Mouse (Mus musculus) heart, postnatal 10 days (tissue): ENCODE results near the gene Wnt2b. TPM values are rescaled to one million over a fixed set of nuclear protein-coding genes. Genes with fewer than 3 reads are reported as not detected.

Source experiments
- DNase-seq, 2 experiments: peaks; one replicate each; pipeline ENCODE4 v3.0.0; 2021
- intact Hi-C: fragments of 180-260 bp; cut with DNase I; formaldehyde crosslinking; loops from one replicate; pipeline ENCODE4 v1.15.1; 2025
- total RNA-seq, 2 experiments: library from RNA; stranded (reverse); gene quantifications; 2 replicates each; pipeline ENCODE4 v1.2.3; 2021

The Wnt2b gene
- total RNA-seq, 2 experiments from 2014 or later = 0.84 to 2.1 TPM

DNA sequence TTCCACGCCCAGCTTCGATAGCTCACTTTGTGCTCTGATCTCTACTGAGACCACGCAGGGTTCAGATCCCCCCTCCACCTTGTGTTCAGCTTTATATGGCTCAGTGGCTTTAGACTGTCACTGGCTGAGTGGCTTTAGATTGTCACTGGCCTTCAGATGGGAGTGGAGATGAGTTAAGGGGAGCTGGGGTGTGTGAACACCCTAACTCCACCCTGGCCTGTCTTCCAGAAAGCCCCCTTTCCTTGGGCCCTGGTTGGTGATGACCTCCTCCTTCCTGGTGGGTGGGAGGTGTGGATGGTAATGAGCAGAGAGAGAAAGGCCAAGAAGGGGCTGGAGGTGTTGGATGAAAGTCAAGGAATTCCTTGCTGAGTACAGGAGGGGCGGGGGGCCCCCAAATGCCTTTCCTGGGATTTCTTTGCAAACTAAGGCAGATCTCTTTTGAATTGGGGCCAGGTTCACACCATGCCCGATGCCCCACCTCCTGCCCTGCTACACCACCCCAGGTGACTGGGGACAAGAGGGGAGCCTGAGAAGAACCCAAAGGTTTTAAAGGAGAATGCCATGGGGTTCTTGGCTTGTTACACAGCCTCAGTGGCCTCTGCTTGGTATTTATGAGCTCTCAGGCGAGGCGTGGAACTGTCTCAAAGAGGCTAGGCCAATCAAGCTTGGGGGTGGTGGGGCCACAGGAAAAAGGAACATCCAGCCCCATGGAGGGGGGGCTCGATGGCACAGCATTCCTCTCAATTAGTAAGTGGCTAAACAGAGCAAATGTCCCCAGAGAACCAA lies 3.5 kb upstream of the Wnt2b start:
- intact Hi-C loops = loop anchor here (5.0 kb wide), 3 partner anchors 93 to 253 kb away; partner anchors contain the start of gene Rhoc
- no peak for DNase-seq

GRCm38 (mm10) chr3:104963331-104964276 lies 1.9 kb upstream of the Wnt2b start:
- no peak for DNase-seq

GRCm38 (mm10) chr3:104962866-104963265 lies 1.1 kb upstream of the Wnt2b start:
- intact Hi-C loops = no loop called here
- no peak for DNase-seq

More at GRCm38 (mm10) chr3:104963331-104964276, 1.9 kb upstream of the Wnt2b start:
- intact Hi-C loops = no loop called here

DNA sequence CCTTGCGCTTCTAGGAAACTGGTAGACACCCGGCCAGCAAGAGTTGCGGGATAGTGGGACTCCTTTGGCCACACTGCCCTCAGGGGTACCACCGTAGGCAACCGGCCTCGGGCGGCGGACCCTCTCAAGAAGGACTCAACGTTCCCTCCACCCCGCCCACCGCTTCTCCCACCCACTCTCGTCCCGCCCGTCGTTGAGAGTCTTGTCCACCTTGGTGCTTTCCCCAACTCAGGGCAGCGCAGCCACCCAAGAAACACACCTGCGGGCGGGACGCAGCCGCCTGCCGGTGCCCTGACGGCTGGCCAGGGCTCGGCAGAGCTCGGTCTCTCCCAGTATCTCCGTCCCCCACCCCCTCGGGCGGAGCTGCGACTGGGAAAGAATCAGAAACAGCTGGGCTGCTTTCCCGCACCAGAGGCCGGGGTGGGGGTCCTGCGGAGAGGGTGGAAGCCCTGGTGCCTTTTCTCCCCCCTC lies 455 bp upstream of the Wnt2b start:
- intact Hi-C loops = no loop called here
- DNase-seq = peak; percentile 14 to 35

- intact Hi-C loops = no loop called here
- no peak for DNase-seq
These were observed 1.4 kb downstream of the Wnt2b start for GRCm38 (mm10) chr3:104960026-104961000.

GRCm38 (mm10) chr3:104956131-104956581 lies 5.6 kb downstream of the Wnt2b start:
- intact Hi-C loops = no loop called here
- DNase-seq = no peak

GRCm38 (mm10) chr3:104954551-104954950 lies 7.2 kb downstream of the Wnt2b start:
- no peak for DNase-seq
- intact Hi-C loops = no loop called here

GRCm38 (mm10) chr3:104954137-104954536 lies 7.6 kb downstream of the Wnt2b start:
- DNase-seq = no peak
- intact Hi-C loops = no loop called here

GRCm38 (mm10) chr3:104952891-104953670 lies 8.6 kb downstream of the Wnt2b start:
- intact Hi-C loops = no loop called here
- DNase-seq = peak in 1 of 2 experiments; percentile 25

GRCm38 (mm10) chr3:104950926-104951325 lies 10.8 kb downstream of the Wnt2b start:
- intact Hi-C loops = no loop called here
- no peak for DNase-seq

DNA sequence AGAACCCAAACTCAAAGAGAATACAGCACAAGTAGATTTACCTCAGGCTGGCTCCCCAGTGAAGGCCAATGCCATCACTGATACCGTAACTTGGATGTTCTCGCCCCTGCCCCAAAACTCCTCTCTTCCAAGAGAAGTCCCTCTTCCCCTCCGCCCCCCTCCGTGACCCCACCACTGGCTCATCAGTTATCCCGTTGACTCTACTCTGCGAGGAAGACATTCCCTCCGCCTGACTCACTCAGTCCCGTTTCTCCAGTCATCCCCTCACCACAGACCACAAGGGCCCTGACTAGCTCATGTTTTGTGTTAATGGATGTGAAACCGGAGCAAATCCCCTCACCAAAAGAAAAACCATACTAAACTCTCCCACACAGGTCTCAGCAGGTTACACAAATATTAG lies 16.8 kb downstream of the Wnt2b start:
- no peak for DNase-seq
- intact Hi-C loops = no loop called here

- intact Hi-C loops = no loop called here
- DNase-seq = peak in 1 of 2 experiments; percentile 38
These were observed 18.4 kb downstream of the Wnt2b start for GRCm38 (mm10) chr3:104943333-104943732.

GRCm38 (mm10) chr3:104942682-104943081 lies 19.0 kb downstream of the Wnt2b start:
- no peak for DNase-seq
- intact Hi-C loops = no loop called here

GRCm38 (mm10) chr3:104940691-104941090 lies 21.0 kb downstream of the Wnt2b start:
- intact Hi-C loops = no loop called here
- DNase-seq = no peak

- intact Hi-C loops = no loop called here
These were observed 23.4 kb downstream of the Wnt2b start for GRCm38 (mm10) chr3:104938327-104938726.

DNA sequence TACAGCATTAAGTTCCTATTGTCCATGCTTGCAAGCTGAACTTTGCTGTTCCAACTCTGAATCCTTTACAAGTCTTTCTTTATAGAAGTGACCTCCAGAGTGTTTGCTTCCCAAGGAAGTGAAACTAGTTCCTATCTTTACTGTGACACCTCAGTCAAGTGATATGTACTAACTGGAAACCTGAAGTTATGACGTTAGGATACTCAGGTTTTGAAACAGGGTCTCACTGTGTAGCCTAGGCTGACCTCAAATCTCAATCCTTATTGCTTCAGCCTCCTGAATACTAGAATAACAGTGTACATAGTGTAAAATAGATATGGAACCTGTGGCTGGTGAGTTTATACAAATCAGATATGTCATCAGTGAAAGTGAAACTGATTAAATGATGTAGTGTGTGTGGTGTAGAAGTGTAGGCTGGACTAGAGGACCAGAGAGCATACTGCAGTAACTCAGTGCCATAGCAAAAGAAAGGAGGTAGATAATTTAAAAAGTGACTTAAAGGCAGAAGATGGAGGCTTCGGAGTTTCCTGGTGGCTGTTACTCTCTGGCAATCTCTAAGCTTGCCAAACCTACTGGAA lies 23.9 kb downstream of the Wnt2b start:
- DNase-seq = no peak
- intact Hi-C loops = no loop called here

More at GRCm38 (mm10) chr3:104938327-104938726, 23.4 kb downstream of the Wnt2b start:
- no peak for DNase-seq

DNA sequence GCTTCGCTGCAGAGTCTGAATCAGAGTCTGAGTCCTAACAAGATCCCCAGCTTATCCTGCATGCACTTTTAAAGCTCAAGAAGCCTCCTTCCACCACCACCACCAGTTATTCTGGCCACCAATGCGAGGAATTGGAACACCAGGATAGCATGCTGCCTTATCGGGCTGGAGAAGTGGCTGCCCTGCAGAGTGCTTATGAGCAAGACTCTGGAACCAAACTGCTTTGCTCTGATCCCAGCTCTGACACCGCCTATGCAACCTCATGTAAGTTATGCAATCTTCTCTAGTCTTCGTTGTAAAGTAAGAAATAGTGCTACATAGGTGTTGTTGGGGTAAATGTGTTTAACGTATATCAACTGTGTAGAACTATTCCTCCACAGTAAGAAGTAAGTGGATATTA lies 32.3 kb downstream of the Wnt2b start:
- intact Hi-C loops = no loop called here
- no peak for DNase-seq

DNA sequence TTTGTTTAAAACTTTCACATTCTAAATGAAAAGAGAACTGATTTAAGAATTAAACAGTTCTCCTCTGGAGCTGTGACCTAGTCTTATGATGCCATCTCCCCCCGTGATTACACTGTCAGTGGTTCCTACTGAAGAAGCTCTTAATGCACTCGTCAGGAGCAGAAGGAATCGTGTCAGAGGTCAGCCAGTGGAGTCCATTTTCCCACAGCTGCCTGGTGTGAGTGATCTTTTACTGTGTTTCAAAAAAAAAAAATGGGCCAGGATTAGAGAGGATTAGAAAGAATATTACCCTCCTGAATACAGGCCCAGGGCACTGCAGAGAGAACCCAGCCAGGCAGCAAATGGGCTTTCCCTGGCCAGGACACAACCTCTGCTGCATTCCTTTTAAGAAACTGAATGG lies 46.7 kb downstream of the Wnt2b start:
- no peak for DNase-seq
- intact Hi-C loops = no loop called here

DNA sequence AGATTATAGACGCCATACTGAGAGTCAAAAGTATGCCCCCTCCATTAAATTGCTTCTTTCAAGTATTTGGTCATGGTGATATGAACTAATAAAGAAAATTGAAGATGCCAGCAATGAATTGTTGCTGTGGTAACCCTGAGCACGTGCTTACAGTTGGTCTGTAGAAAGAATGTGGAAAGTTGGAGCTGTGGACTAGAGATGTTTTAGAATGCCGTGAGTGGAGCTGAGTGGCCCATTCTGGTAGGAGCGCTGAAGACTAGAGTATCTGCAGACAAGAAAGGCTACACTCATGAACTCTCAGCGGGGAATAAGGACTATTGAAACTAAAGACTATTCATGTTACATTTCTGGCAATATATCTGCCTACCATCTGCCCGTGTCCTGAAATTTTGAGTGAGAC lies 52.5 kb downstream of the Wnt2b start:
- intact Hi-C loops = no loop called here
- no peak for DNase-seq
